29 mouse cellular contexts compared by ENCODE assay signal in the genomic region with DNA sequence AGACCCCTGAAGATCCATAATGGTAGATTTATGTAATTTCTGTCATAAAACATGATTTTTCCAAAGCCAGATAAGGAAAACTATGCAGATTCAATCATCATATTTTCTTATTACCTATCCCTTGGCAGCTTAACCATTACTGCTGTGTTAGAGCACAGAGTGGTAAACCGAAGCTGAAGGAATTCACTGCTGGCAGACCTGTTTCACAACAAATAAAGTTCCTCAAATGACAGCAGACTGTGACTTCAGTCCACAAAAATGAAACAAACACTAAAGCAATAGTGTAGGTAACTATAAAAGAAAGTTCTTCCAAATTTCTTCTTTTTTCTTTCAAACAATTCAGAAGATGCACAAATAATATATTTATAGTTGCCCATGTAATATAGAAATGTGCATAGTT.
"Had no signal": no experiment of that assay in that cellular context is flagged by ENCODE, and none has a peak within 500 bp of the region (broad histone marks: within the 10 kb centered on the region; RNA-seq: fewer than 3 reads in every experiment).

No protein-coding gene starts in this region.

- ATAC-seq: forebrain, embryonic 13.5 days; forebrain, embryonic 14.5 days; forebrain, embryonic 15.5 days; forebrain, embryonic 16.5 days; forebrain, postnatal 0 days had no signal

- H3K4me2 ChIP-seq: embryonic facial prominence, embryonic 12.5 days; embryonic facial prominence, embryonic 13.5 days; embryonic facial prominence, embryonic 15.5 days; forebrain, embryonic 12.5 days; forebrain, embryonic 13.5 days; forebrain, embryonic 15.5 days had no signal

- H3K36me3 ChIP-seq: embryonic facial prominence, embryonic 15.5 days; forebrain, embryonic 12.5 days; forebrain, embryonic 15.5 days had no signal

- H3K27me3 ChIP-seq: embryonic facial prominence, embryonic 12.5 days; embryonic facial prominence, embryonic 13.5 days; embryonic facial prominence, embryonic 15.5 days; forebrain, embryonic 12.5 days; forebrain, embryonic 13.5 days; forebrain, embryonic 15.5 days had no signal

- H3K4me3 ChIP-seq: embryonic facial prominence, embryonic 10.5 days; embryonic facial prominence, embryonic 12.5 days; embryonic facial prominence, embryonic 13.5 days; embryonic facial prominence, embryonic 15.5 days; erythroblast, embryonic 14.5 days; forebrain, embryonic 10.5 days; forebrain, embryonic 12.5 days; forebrain, embryonic 13.5 days; forebrain, embryonic 15.5 days; gastrocnemius, adult 2 months; heart, adult 2 months had no signal

- H3K4me1 ChIP-seq: embryonic facial prominence, embryonic 12.5 days; embryonic facial prominence, embryonic 15.5 days had no signal

- H3K27ac ChIP-seq: embryonic facial prominence, embryonic 10.5 days; embryonic facial prominence, embryonic 12.5 days; embryonic facial prominence, embryonic 13.5 days; embryonic facial prominence, embryonic 15.5 days; forebrain, embryonic 10.5 days; forebrain, embryonic 12.5 days; forebrain, embryonic 13.5 days; forebrain, embryonic 15.5 days; gastrocnemius, adult 2 months; heart, adult 2 months had no signal

- DNase-seq: cerebellum, adult 2 months; cerebellum, adult 8-10 months; cerebellum, adult 9-10 months; cerebellum, adult 9-11 months; cerebellum, postnatal 10 days; cerebellum, postnatal 14 days; cerebellum, postnatal 25 days; cerebellum, postnatal 36 days; embryo, embryonic 11 days; forebrain, postnatal 0 days; gastrocnemius, adult 2 months; gastrocnemius, postnatal 10 days; gastrocnemius, postnatal 14 days; gastrocnemius, postnatal 25 days; gastrocnemius, postnatal 36 days; heart, adult 11 months; heart, adult 18-20 months; heart, adult 2 months had no signal

- H3K9ac ChIP-seq: embryonic facial prominence, embryonic 12.5 days; embryonic facial prominence, embryonic 13.5 days; embryonic facial prominence, embryonic 15.5 days; forebrain, embryonic 12.5 days; forebrain, embryonic 13.5 days; forebrain, embryonic 15.5 days; forebrain, postnatal 0 days had no signal

- H3K9me3 ChIP-seq: embryonic facial prominence, embryonic 10.5 days; embryonic facial prominence, embryonic 12.5 days; embryonic facial prominence, embryonic 13.5 days; embryonic facial prominence, embryonic 15.5 days; forebrain, embryonic 10.5 days; forebrain, embryonic 12.5 days; forebrain, embryonic 13.5 days; forebrain, embryonic 15.5 days had no signal
